Mouse (Mus musculus): ENCODE measurements around the gene Prmt7. TPM values are rescaled to one million over a fixed set of nuclear protein-coding genes. Genes with fewer than 3 reads are reported as not detected.

Prmt7 gene
- total and polyA plus RNA-seq, 3 experiments = 48.4 to 87.3 (median 69.5) TPM

GRCm38 (mm10) chr8:106173566-106173965 lies 37.2 kb upstream of the Prmt7 start:
- H3K79me2 ChIP-seq (replicated peaks; ENCODE audit: control insufficient read depth, extremely low read depth, insufficient read depth, poor library complexity, severe bottlenecking) = peaks cover 66% of the 10 kb centered on the region
- in situ Hi-C loops (cut with MboI; ENCODE audit: low pct_ligation_motif_present, low pct_unique_long_range_greater_than_20kb, low sequenced_read_pairs) (no loop called here), dilution Hi-C loops (cut with MboI; ENCODE audit: extremely low pct_ligation_motif_present, extremely low pct_unique_long_range_greater_than_20kb, low sequenced_read_pairs) (no loop called here)
- peaks cover 0 to 25% of the 10 kb centered on the region in 2 experiments; a peak in 2 of 4 replicates for H3K4me1 ChIP-seq (ENCODE audit: control insufficient read depth in 1 of 2, insufficient read depth in 2 of 2)
- H3K4me2 ChIP-seq (ENCODE audit: insufficient read depth, low read depth, poor library complexity, severe bottlenecking) = no peak overlapping the region
- H3K27ac ChIP-seq (ENCODE audit: insufficient read depth, low read depth) = no peak overlapping the region
- no peaks in the 10 kb centered on the region for H3K9me3 ChIP-seq (replicated peaks; ENCODE audit: low read length)
- H3K9ac ChIP-seq (ENCODE audit: insufficient read depth, low read depth) = no peak overlapping the region
- no peak overlapping the region for H3K4me3 ChIP-seq (replicated peaks in 1 of 3; ENCODE audit: low read depth in 2 of 3, low read length in 2 of 3, poor library complexity in 1 of 3)
- no peak for DNase-seq (ENCODE audit: extremely low read depth)
- no peaks in the 10 kb centered on the region for H3K27me3 ChIP-seq (replicated peaks)
- H3K36me3 ChIP-seq (replicated peaks in 1 of 2; ENCODE audit: control insufficient read depth in 1 of 2, insufficient read depth in 1 of 2, low read length in 1 of 2) = peaks cover 0 to 30% of the 10 kb centered on the region in 2 experiments
- TF ChIP-seq NRF1 (IDR thresholded peaks at IDR 0.05; ENCODE audit: low read depth, low read length) (no peak), E2F4 (IDR thresholded peaks at IDR 0.05; ENCODE audit: insufficient replicate concordance, low read depth, low read length) (no peak), MXI1 (IDR thresholded peaks at IDR 0.05; ENCODE audit: low read depth, low read length) (no peak), ZNF384 (IDR thresholded peaks at IDR 0.05; ENCODE audit: low read depth, low read length) (no peak), USF2 (conservative IDR thresholded peaks at IDR 0.05; ENCODE audit: low read depth, low read length) (no peak), IRF4 (IDR thresholded peaks at IDR 0.05; ENCODE audit: low read depth, low read length) (no peak), JUND (conservative IDR thresholded peaks at IDR 0.05; ENCODE audit: low read depth, low read length) (no peak), MEF2A (IDR thresholded peaks at IDR 0.05; ENCODE audit: borderline replicate concordance, low read depth, low read length) (no peak), ZMIZ1 (IDR thresholded peaks at IDR 0.05; ENCODE audit: low read depth, low read length) (no peak), NELFE (IDR thresholded peaks at IDR 0.05; ENCODE audit: low read depth, low read length) (no peak), MYC (IDR thresholded peaks at IDR 0.05; ENCODE audit: low read depth, low read length) (no peak), CHD2 (IDR thresholded peaks at IDR 0.05; ENCODE audit: low read length) (no peak), CTCF (conservative IDR thresholded peaks at IDR 0.05 in 1 of 2, IDR thresholded peaks at IDR 0.05 in 1 of 2; ENCODE audit: low read depth in 2 of 2, low read length in 2 of 2) (no peak), RCOR1 (conservative IDR thresholded peaks at IDR 0.05; ENCODE audit: low read depth, low read length) (no peak), SIN3A (IDR thresholded peaks at IDR 0.05; ENCODE audit: low read length) (no peak), HCFC1 (IDR thresholded peaks at IDR 0.05; ENCODE audit: low read depth, low read length) (no peak), POLR2AphosphoS2 (IDR thresholded peaks at IDR 0.05; ENCODE audit: low read depth, low read length) (no peak)

DNA sequence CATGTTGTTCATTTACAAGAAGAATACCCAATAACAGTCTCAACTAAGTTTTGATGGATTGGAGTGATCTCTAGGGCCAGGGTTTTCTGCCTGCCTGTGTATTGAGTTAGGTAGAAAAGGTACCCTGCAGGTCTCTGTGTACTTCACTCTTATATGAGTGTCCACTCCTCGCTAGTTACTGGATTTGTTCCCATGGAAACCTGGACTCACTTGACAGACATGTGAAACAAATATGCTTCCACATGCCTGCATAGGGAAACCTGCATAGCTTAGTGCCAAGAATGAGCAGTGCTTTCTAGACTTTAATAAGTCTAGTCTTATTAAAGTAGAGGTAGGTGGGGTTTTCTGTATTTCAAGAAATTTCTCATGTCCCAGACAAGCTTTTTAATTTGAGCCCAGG lies 33.8 kb upstream of the Prmt7 start:
- no peak overlapping the region for H3K4me3 ChIP-seq (replicated peaks in 1 of 3; ENCODE audit: low read depth in 2 of 3, low read length in 2 of 3, poor library complexity in 1 of 3)
- H3K27me3 ChIP-seq (replicated peaks) = no peaks in the 10 kb centered on the region
- dilution Hi-C loops (cut with MboI; ENCODE audit: extremely low pct_ligation_motif_present, extremely low pct_unique_long_range_greater_than_20kb, low sequenced_read_pairs) = no loop called here
- H3K9ac ChIP-seq (ENCODE audit: insufficient read depth, low read depth) = no peak overlapping the region
- H3K27ac ChIP-seq (ENCODE audit: insufficient read depth, low read depth) = no peak overlapping the region
- in situ Hi-C loops (cut with MboI; ENCODE audit: low pct_ligation_motif_present, low pct_unique_long_range_greater_than_20kb, low sequenced_read_pairs) = no loop called here
- TF ChIP-seq HCFC1 (IDR thresholded peaks at IDR 0.05; ENCODE audit: low read depth, low read length) (no peak), ZKSCAN1 (IDR thresholded peaks at IDR 0.05; ENCODE audit: borderline replicate concordance, low read depth, low read length) (no peak), USF1 (IDR thresholded peaks at IDR 0.05; ENCODE audit: low read depth, low read length) (no peak)
- H3K79me2 ChIP-seq (replicated peaks; ENCODE audit: control insufficient read depth, extremely low read depth, insufficient read depth, poor library complexity, severe bottlenecking) = peaks cover 45% of the 10 kb centered on the region
- H3K36me3 ChIP-seq (replicated peaks in 1 of 2; ENCODE audit: control insufficient read depth in 1 of 2, insufficient read depth in 1 of 2, low read length in 1 of 2) = peaks cover 11 to 55% of the 10 kb centered on the region in 2 experiments
- peaks cover 0 to 16% of the 10 kb centered on the region in 2 experiments; a peak in 2 of 4 replicates for H3K4me1 ChIP-seq (ENCODE audit: control insufficient read depth in 1 of 2, insufficient read depth in 2 of 2)
- no peaks in the 10 kb centered on the region for H3K9me3 ChIP-seq (replicated peaks; ENCODE audit: low read length)
- no peak for DNase-seq (ENCODE audit: extremely low read depth)
- H3K4me2 ChIP-seq (ENCODE audit: insufficient read depth, low read depth, poor library complexity, severe bottlenecking) = no peak overlapping the region

All from CH12.LX (cell line).